In genomic region chr15:77313701-77314100, GRCm38 (mm10) we compare ENCODE assay signal across 10 mouse cellular contexts. TPM values are rescaled to one million over a fixed set of nuclear protein-coding genes. Genes with fewer than 3 reads are reported as not detected.
DNase-seq lines count a peak whose midpoint lies in the region; ATAC-seq and TF ChIP-seq lines count a peak whose summit lies in the region.
"Had no signal": no experiment of that assay in that cellular context is flagged by ENCODE, and none has a peak within 500 bp of the region (broad histone marks: within the 10 kb centered on the region; RNA-seq: fewer than 3 reads in every experiment).

No protein-coding gene starts in this region.

- H3K9me3 ChIP-seq in forebrain, embryonic 10.5 days, result no peaks in the 10 kb centered on the region
- H3K9me3 ChIP-seq in forebrain, embryonic 12.5 days, result no peaks in the 10 kb centered on the region
- H3K9me3 ChIP-seq in hindbrain, embryonic 12.5 days (replicated peaks), result no peaks in the 10 kb centered on the region
- no peaks in the 10 kb centered on the region for H3K9me3 ChIP-seq in hindbrain, embryonic 16.5 days (ENCODE audit: control insufficient read depth, low read length)
- H3K9me3 ChIP-seq in limb, embryonic 14.5 days (ENCODE audit: control insufficient read depth, low read length), result no peaks in the 10 kb centered on the region
- H3K9me3 ChIP-seq: midbrain, embryonic 10.5 days had no signal

- no peak for DNase-seq in forebrain, embryonic 10.5 days (ENCODE audit: extremely low spot score, low spot score)
- peak; percentile 39 for DNase-seq in R1 (ENCODE audit: low read depth, low spot score)
- no peak for DNase-seq in limb, embryonic 14.5 days (ENCODE audit: low spot score)
- DNase-seq in cerebellum, adult 9-11 months, result no peak
- no peak for DNase-seq in urinary bladder, postnatal 36 days (ENCODE audit: low spot score in 2 of 2)
- DNase-seq: adrenal gland, adult 2 months had no signal

- WGBS in forebrain, embryonic 10.5 days, result 30% methylated on average over 6 of the region's 6 CpGs
- WGBS in forebrain, embryonic 12.5 days, result 39% methylated on average over 6 of the region's 6 CpGs
- 33% methylated on average over 6 of the region's 6 CpGs for WGBS in hindbrain, embryonic 12.5 days
- 29% methylated on average over 6 of the region's 6 CpGs for WGBS in hindbrain, embryonic 16.5 days
- WGBS in limb, embryonic 14.5 days, result 23% methylated on average over 6 of the region's 6 CpGs

- no peak for ATAC-seq in forebrain, embryonic 12.5 days (ENCODE audit: low FRiP score)
- no peak for ATAC-seq in hindbrain, embryonic 12.5 days (ENCODE audit: low FRiP score)
- ATAC-seq in hindbrain, embryonic 16.5 days, result no peak
- ATAC-seq in limb, embryonic 14.5 days (ENCODE audit: low FRiP score, low read depth), result no peak

- peaks cover 28% of the 10 kb centered on the region for H3K4me1 ChIP-seq in forebrain, embryonic 10.5 days
- peaks cover 12% of the 10 kb centered on the region for H3K4me1 ChIP-seq in forebrain, embryonic 12.5 days
- H3K4me1 ChIP-seq in hindbrain, embryonic 12.5 days, result peaks cover 11% of the 10 kb centered on the region
- no peaks in the 10 kb centered on the region; the same call in 1 of the 2 replicates for H3K4me1 ChIP-seq in hindbrain, embryonic 16.5 days (ENCODE audit: control insufficient read depth, insufficient read depth, low read depth, low read length)
- peaks cover 8% of the 10 kb centered on the region for H3K4me1 ChIP-seq in limb, embryonic 14.5 days (ENCODE audit: control insufficient read depth, insufficient read depth, low read length)

- no peak overlapping the region for H3K4me3 ChIP-seq in forebrain, embryonic 10.5 days
- H3K4me3 ChIP-seq in forebrain, embryonic 12.5 days (replicated peaks), result no peak overlapping the region
- H3K4me3 ChIP-seq in hindbrain, embryonic 12.5 days, result no peak overlapping the region
- no peak overlapping the region for H3K4me3 ChIP-seq in hindbrain, embryonic 16.5 days (ENCODE audit: low read length)
- no peak overlapping the region for H3K4me3 ChIP-seq in limb, embryonic 14.5 days (replicated peaks; ENCODE audit: low read length)
- H3K4me3 ChIP-seq: midbrain, embryonic 10.5 days had no signal

- no peak overlapping the region for H3K9ac ChIP-seq in forebrain, embryonic 12.5 days
- no peak overlapping the region for H3K9ac ChIP-seq in hindbrain, embryonic 12.5 days
- H3K9ac ChIP-seq in hindbrain, embryonic 16.5 days (ENCODE audit: low read depth, low read length), result no peak overlapping the region
- H3K9ac ChIP-seq in limb, embryonic 14.5 days (ENCODE audit: low read depth, low read length, severe bottlenecking), result no peak overlapping the region

- H3K36me3 ChIP-seq in forebrain, embryonic 10.5 days (replicated peaks), result no peaks in the 10 kb centered on the region
- H3K36me3 ChIP-seq in forebrain, embryonic 12.5 days (replicated peaks), result no peaks in the 10 kb centered on the region
- no peaks in the 10 kb centered on the region for H3K36me3 ChIP-seq in hindbrain, embryonic 12.5 days
- H3K36me3 ChIP-seq in hindbrain, embryonic 16.5 days (ENCODE audit: control insufficient read depth, insufficient read depth, low read length), result no peaks in the 10 kb centered on the region
- H3K36me3 ChIP-seq in limb, embryonic 14.5 days (ENCODE audit: control insufficient read depth, insufficient read depth, low read length), result no peaks in the 10 kb centered on the region
- H3K36me3 ChIP-seq: midbrain, embryonic 10.5 days had no signal

- peaks cover 15% of the 10 kb centered on the region; the same call in 1 of the 2 replicates for H3K27me3 ChIP-seq in forebrain, embryonic 10.5 days (ENCODE audit: poor library complexity, severe bottlenecking)
- H3K27me3 ChIP-seq in forebrain, embryonic 12.5 days, result no peaks in the 10 kb centered on the region
- no peaks in the 10 kb centered on the region; the same call in 1 of the 2 replicates for H3K27me3 ChIP-seq in hindbrain, embryonic 12.5 days
- H3K27me3 ChIP-seq in hindbrain, embryonic 16.5 days (replicated peaks; ENCODE audit: control insufficient read depth, insufficient read depth, low read length), result no peaks in the 10 kb centered on the region
- no peaks in the 10 kb centered on the region for H3K27me3 ChIP-seq in limb, embryonic 14.5 days (ENCODE audit: control insufficient read depth, insufficient read depth, low read length)

- peak overlapping the region; percentile 62 for H3K27ac ChIP-seq in forebrain, embryonic 10.5 days
- H3K27ac ChIP-seq in forebrain, embryonic 12.5 days, result no peak overlapping the region
- peak overlapping the region; percentile 52; the same call in 1 of the 2 replicates for H3K27ac ChIP-seq in hindbrain, embryonic 12.5 days
- H3K27ac ChIP-seq in hindbrain, embryonic 16.5 days (ENCODE audit: low read depth, low read length), result no peak overlapping the region
- H3K27ac ChIP-seq in limb, embryonic 14.5 days (replicated peaks; ENCODE audit: low read depth, low read length), result 0 out of 2 replicates have a peak overlapping the region, but pooled peaks have one; percentile 52
- H3K27ac ChIP-seq: midbrain, embryonic 10.5 days had no signal

- no peak for TF ChIP-seq POLR2A in limb, embryonic 14.5 days (IDR thresholded peaks at IDR 0.05; ENCODE audit: borderline replicate concordance, extremely low read depth, insufficient read depth, insufficient read length)

- H3K4me2 ChIP-seq in forebrain, embryonic 12.5 days, result no peak overlapping the region
- no peak overlapping the region for H3K4me2 ChIP-seq in hindbrain, embryonic 12.5 days (replicated peaks)
- H3K4me2 ChIP-seq in hindbrain, embryonic 16.5 days (ENCODE audit: low read length), result no peak overlapping the region
- no peak overlapping the region for H3K4me2 ChIP-seq in limb, embryonic 14.5 days (replicated peaks; ENCODE audit: low read depth, low read length, severe bottlenecking)

RNA-seq across cellular contexts. Expression of gene Rbfox2, which starts 6.9 kb away (rescaled TPM):
- polyA plus RNA-seq in forebrain, embryonic 10.5 days (2016; fragmentation: Nextera tagmentation; extraction: Ambion mirVana), result 35.8 and 39.0 TPM in 2 replicates
- polyA plus RNA-seq in forebrain, embryonic 12.5 days (2016; fragmentation: Nextera tagmentation; extraction: Ambion mirVana), result 119 and 123 TPM in 2 replicates
- 156 and 166 TPM in 2 replicates for polyA plus RNA-seq in hindbrain, embryonic 12.5 days (2016; fragmentation: Nextera tagmentation; extraction: Ambion mirVana)
- 122 and 140 TPM in 2 replicates for polyA plus RNA-seq in hindbrain, embryonic 16.5 days (2015; fragmentation: Nextera tagmentation; extraction: Ambion mirVana)
- polyA plus RNA-seq in limb, embryonic 14.5 days (2012; rRNA removed), result 189 and 205 TPM in 2 replicates
- polyA plus RNA-seq in limb, embryonic 14.5 days (2014; fragmentation: Nextera tagmentation; extraction: Ambion mirVana), result 94.7 and 101 TPM in 2 replicates

Comparison
In these comparisons a context has a peak if more than half of its experiments do, and no peak if none do; other contexts are left out.
1. H3K27ac ChIP-seq: peak in forebrain, embryonic 10.5 days (single experiment), hindbrain, embryonic 12.5 days (single experiment) and limb, embryonic 14.5 days (single experiment); none in forebrain, embryonic 12.5 days (single experiment) and hindbrain, embryonic 16.5 days (single experiment).